ENCODE assay signal across 7 mouse cellular contexts in the genomic region with DNA sequence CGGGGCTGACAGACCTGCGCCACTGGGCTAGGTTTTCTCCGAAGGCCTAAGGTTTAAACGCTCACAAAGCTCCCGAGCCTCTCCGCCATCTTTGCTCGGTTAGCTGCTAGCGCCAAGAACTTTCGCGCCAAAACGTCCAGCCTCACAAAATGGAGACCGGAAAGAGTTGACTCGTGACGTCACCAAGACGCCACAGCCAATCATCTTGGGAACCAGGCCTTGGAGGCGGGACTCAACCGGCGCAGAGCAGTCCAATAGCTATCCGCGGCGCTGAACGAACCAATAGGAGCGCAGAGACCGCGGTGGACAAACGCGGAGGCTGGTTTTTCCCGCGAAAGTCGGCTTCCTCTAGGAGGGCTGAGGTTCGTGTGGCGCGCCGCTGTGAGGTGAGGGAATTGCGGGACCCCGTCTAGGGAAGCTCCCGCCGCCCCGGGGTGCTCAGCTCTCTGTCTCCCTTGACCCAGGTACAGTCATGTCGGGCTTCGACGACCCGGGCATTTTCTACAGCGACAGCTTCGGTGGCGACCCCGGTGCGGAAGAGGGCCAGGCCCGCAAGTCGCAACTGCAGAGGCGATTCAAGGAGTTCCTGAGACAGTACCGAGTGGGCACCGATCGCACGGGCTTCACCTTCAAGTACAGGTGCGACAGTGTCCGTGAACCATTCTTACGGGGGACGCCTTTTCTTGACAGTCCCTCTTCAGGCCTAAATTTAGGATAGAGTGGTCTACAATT. TPM values are rescaled to one million over a fixed set of nuclear protein-coding genes. Genes with fewer than 3 reads are reported as not detected.
A peak's percentile ranks its signal among the peaks of the same experiment; 100 is the strongest.
DNase-seq lines count a peak whose midpoint lies in the region; ATAC-seq lines count a peak whose summit lies in the region.

A gene (plus strand): TSS at position 334 of the 732 bp plus-strand sequence.

- under 1% methylated on average over 59 of the region's 59 CpGs for WGBS in intestine, embryonic 16.5 days
- WGBS in midbrain, embryonic 11.5 days, result under 1% methylated on average over 59 of the region's 59 CpGs

- peak within 1 kb of the TSS; percentile 79 for H3K27ac ChIP-seq in intestine, embryonic 16.5 days (ENCODE audit: low read length)
- H3K27ac ChIP-seq in midbrain, embryonic 11.5 days (ENCODE audit: low read depth, low read length), result peak within 1 kb of the TSS; percentile 71

- H3K4me3 ChIP-seq in intestine, embryonic 16.5 days (ENCODE audit: low read length), result peak within 1 kb of the TSS; percentile 86
- peak within 1 kb of the TSS; percentile 58 for H3K4me3 ChIP-seq in midbrain, embryonic 11.5 days (ENCODE audit: low read depth, low read length)

- H3K36me3 ChIP-seq in intestine, embryonic 16.5 days (ENCODE audit: control insufficient read depth, insufficient read depth, low read length), result peaks cover 13% of the 10 kb centered on the region
- H3K36me3 ChIP-seq in midbrain, embryonic 11.5 days (ENCODE audit: control insufficient read depth, insufficient read depth, low read length), result peaks cover 7% of the 10 kb centered on the region; the same call in 1 of the 2 replicates

- H3K9me3 ChIP-seq in intestine, embryonic 16.5 days (ENCODE audit: control insufficient read depth, low read length), result no peaks in the 10 kb centered on the region
- no peaks in the 10 kb centered on the region for H3K9me3 ChIP-seq in midbrain, embryonic 11.5 days (ENCODE audit: control insufficient read depth, low read length)

- intact Hi-C loops in left cerebral cortex, postnatal 36 days (cut with DNase I), result loop anchor here (1.0 to 2.0 kb wide), 2 partner anchors 17 to 38 kb away; a partner anchor contains a TSS

- peak within 1 kb of the TSS; percentile 79 for H3K9ac ChIP-seq in intestine, embryonic 16.5 days (ENCODE audit: low read depth, low read length)
- peak within 1 kb of the TSS; percentile 91 for H3K9ac ChIP-seq in midbrain, embryonic 11.5 days (ENCODE audit: low read length)

- peaks cover 8% of the 10 kb centered on the region for H3K4me1 ChIP-seq in intestine, embryonic 16.5 days (ENCODE audit: control insufficient read depth, insufficient read depth, low read length)
- peaks cover 10% of the 10 kb centered on the region for H3K4me1 ChIP-seq in midbrain, embryonic 11.5 days (ENCODE audit: control insufficient read depth, insufficient read depth, low read length)

- peak; percentile 98 for ATAC-seq in intestine, embryonic 16.5 days
- ATAC-seq in midbrain, embryonic 11.5 days (ENCODE audit: low FRiP score), result peak; percentile 98

- H3K4me2 ChIP-seq in intestine, embryonic 16.5 days (ENCODE audit: low read depth, low read length), result peak within 1 kb of the TSS; percentile 71
- H3K4me2 ChIP-seq in midbrain, embryonic 11.5 days, result peak within 1 kb of the TSS; percentile 76

- DNase-seq in adrenal gland, adult 8-10 months, result peak; percentile 99
- peak; percentile 99 for DNase-seq in embryo, embryonic 9.5 days (ENCODE audit: extremely low spot score)
- peak; percentile 95 to 99 for DNase-seq in gastrocnemius, postnatal 4 days (ENCODE audit: low spot score in 2 of 2)
- peak; percentile 99 to 100 for DNase-seq in left cerebral cortex, postnatal 36 days (ENCODE audit: low spot score in 2 of 2)
- peak; percentile 100 for DNase-seq in midbrain, embryonic 11.5 days (ENCODE audit: low spot score, missing footprints)
- DNase-seq in skeletal muscle tissue, adult 2 months (ENCODE audit: low read depth, low spot score), result peak; percentile 99

- H3K27me3 ChIP-seq in intestine, embryonic 16.5 days (replicated peaks; ENCODE audit: control insufficient read depth, insufficient read depth, low read length), result no peaks in the 10 kb centered on the region
- H3K27me3 ChIP-seq in midbrain, embryonic 11.5 days (ENCODE audit: control insufficient read depth, insufficient read depth, low read length), result no peaks in the 10 kb centered on the region

RNA-seq across cellular contexts. Expression of the gene that starts here (rescaled TPM):
- 10 to 100 TPM in 3 of 4 experiments, 1 to 10 TPM in 1; 9.8 to 13.0 (median 11.8) TPM for total RNA-seq in adrenal gland, adult 8-10 months (2022)
- total RNA-seq in gastrocnemius, postnatal 4 days (2021), result 10 to 100 TPM; 35.5 to 36.3 TPM
- polyA plus RNA-seq in intestine, embryonic 16.5 days (2015; fragmentation: Nextera tagmentation; extraction: Ambion mirVana), result 99.5 and 120 TPM in 2 replicates
- 1 to 10 TPM; 7.4 to 7.6 TPM for total RNA-seq in left cerebral cortex, postnatal 36 days (2021)
- 175 and 195 TPM in 2 replicates for polyA plus RNA-seq in midbrain, embryonic 11.5 days (2014; fragmentation: Nextera tagmentation; extraction: Ambion mirVana)

Comparison
In these comparisons a context has a peak if more than half of its experiments do, and no peak if none do; other contexts are left out.
1. Peak in every context shown above with its lines: DNase-seq, ATAC-seq, H3K4me3 ChIP-seq and H3K27ac ChIP-seq.